Mouse (Mus musculus) layer of hippocampus, postnatal 36 days (tissue): ENCODE results near the gene Gm49336. TPM values are rescaled to one million over a fixed set of nuclear protein-coding genes. Genes with fewer than 3 reads are reported as not detected.

ENCODE experiments used
- DNase-seq, 2 experiments: peaks; one replicate each; pipeline ENCODE4 v3.0.0; 2022
- total RNA-seq, 2 experiments: library from RNA; stranded (reverse); gene quantifications; 2 replicates each; pipeline ENCODE4 v1.2.3; 2021

Gene Gm49336
- total RNA-seq, 2 experiments from 2014 or later = 70.5 to 75.3 TPM

DNA sequence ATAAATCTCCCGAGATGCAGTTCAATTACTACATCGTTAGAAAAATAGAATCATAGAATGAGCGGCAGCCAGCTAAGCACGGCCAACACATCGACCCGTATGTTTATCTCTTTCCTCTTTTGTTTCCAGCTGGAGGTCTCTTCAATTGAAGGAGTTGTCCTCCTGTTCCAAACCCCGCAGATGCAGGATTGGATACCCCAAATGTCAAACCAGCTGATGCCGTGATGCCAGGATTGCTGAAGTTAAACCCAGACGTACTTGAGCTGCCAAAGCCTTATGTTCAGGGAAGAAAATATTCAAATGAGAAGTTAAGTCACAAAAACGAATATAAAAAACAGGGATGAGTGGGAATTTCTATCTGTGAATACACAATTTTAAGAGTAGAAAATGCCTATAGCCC, 31.4 kb downstream of the Gm49336 start:
- peak; percentile 58 to 67 for DNase-seq

GRCm38 (mm10) chr14:60217616-60218015, 33.7 kb downstream of the Gm49336 start:
- no peak for DNase-seq

- no peak for DNase-seq
These were observed 35.2 kb downstream of the Gm49336 start for GRCm38 (mm10) chr14:60216125-60216524.

GRCm38 (mm10) chr14:60215000-60215399, 36.3 kb downstream of the Gm49336 start:
- DNase-seq = no peak

DNA sequence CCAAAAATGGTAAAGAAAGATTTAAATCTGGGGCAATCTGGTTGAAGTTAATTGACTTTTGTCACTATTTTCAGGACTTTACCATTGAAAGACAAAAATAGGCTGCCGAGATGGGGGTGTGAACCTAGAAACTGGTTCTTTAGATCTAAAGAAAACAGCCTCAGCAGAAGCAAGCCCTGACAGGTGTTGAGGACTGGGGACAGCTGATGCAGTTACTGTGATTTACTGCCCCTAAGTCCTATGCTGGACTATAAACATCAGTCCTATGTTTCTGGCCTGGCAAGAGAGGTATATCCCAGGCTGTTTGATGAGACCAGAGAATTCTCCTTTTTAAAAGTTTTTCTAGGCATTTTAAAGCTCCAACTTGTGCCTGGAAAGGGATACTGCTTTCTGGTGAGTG, 37.3 kb downstream of the Gm49336 start:
- DNase-seq = no peak

- no peak for DNase-seq
These were observed 42.1 kb downstream of the Gm49336 start for GRCm38 (mm10) chr14:60209166-60209565.

GRCm38 (mm10) chr14:60204993-60205392, 46.3 kb downstream of the Gm49336 start:
- DNase-seq = no peak

GRCm38 (mm10) chr14:60196884-60197283, 54.4 kb downstream of the Gm49336 start, which contains the start of gene Atp8a2:
Atp8a2 (minus strand) TSS chr14:60197179.
- DNase-seq = no peak

DNA sequence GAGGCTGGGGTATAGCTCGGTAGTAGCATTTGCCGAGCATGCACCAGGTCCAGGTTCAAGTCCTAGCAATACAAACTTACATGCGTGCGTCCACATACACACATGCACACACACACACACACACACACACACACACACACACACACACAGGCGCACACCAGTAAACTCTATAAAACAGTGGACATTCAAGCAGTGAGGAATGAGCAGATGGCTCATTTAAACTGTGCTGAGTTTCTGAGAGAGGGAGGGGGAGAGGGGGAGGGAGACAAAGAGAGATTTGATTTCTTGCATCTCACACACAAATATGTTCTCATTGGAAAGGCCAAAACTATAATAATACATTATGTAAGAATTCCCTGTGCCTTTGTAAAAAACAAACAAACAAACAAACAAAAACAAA, 55.3 kb downstream of the Gm49336 start:
- no peak for DNase-seq

DNA sequence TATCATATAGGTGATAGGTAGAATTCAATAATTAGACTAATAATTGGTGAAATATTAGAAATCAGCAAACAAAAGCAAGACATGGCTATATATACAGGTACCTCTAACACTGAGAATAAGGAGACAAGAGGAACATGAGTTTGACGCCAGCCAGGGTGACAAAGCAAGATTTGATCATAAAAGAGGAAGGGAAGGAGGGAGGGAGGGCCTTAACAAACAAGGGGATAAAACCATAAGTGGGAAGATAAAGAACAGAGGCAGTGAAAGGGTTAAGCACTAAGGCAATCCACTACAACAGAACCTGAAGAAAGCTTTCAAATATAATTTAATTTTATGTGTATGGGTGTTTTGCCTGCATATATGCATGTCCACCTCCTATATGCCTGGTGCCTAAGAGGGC, 56.7 kb downstream of the Gm49336 start:
- no peak for DNase-seq

DNA sequence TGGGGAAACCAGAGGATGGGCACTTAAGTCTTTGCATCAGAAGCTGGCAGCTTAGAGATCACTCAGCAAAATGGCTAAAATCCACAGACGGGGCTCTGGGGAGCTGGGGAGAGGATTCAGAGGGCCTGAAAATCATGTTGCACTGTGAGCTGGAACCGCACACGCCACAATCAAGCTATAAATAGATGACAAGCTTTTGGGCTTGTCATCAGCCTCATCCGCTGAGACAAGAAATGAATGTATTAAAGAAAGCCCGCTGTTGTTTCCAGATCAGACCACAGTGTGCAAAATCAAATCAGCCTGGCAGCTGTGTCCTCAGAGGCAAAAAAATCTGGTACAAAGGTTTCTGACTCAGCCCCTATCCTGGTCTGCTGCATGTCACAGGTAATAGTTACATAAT, 61.5 kb downstream of the Gm49336 start:
- no peak for DNase-seq

DNA sequence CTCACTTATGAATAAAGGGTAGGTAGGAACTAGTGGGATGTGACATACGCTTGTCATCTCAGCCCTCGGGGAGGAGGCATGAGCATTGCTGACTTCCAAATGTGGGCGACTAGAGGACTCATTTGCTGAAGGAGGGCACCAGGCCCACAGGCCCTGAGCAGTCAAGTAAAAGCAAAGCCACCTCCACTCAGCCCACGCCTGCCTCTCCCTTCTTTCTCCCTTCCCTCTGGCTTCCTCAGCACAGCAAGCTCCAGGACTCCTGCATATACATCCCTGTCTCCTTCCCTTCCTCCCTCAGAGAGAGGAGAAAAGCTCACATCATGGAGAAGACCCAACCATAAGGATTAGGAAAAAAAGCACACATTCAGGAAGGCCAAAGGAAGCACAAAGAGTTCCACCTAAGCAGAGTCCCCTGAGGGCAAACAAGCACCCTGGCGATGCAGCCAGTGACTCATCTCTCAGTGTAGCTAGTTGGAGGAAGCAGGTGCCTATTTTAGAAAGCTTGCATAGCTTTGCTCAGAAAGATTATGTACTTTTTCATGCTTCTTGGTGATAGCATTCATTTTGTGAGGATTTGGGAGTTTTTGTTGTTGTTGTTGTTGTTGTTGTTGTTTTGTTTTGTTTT, 63.0 kb downstream of the Gm49336 start:
- no peak for DNase-seq

DNA sequence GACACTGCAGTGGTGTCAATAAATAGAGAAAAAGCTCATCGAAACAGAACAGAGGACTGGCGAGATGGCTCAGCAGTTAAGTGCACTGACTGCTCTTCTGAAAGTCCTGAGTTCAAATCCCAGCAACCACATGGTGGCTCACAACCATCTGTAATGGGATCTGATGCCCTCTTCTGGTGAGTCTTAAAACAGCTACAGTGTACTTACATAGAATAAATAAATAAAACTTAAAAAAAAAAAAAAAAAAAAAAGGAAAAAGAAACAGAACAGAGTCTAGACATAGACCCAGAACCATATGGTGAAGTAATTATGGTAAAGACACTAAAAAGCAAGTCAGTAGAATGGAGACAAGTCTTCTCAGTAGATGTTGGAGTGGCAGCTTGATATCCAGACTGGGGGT, 70.0 kb downstream of the Gm49336 start:
- DNase-seq = no peak

GRCm38 (mm10) chr14:60178571-60178955, 72.7 kb downstream of the Gm49336 start:
- no peak for DNase-seq

DNA sequence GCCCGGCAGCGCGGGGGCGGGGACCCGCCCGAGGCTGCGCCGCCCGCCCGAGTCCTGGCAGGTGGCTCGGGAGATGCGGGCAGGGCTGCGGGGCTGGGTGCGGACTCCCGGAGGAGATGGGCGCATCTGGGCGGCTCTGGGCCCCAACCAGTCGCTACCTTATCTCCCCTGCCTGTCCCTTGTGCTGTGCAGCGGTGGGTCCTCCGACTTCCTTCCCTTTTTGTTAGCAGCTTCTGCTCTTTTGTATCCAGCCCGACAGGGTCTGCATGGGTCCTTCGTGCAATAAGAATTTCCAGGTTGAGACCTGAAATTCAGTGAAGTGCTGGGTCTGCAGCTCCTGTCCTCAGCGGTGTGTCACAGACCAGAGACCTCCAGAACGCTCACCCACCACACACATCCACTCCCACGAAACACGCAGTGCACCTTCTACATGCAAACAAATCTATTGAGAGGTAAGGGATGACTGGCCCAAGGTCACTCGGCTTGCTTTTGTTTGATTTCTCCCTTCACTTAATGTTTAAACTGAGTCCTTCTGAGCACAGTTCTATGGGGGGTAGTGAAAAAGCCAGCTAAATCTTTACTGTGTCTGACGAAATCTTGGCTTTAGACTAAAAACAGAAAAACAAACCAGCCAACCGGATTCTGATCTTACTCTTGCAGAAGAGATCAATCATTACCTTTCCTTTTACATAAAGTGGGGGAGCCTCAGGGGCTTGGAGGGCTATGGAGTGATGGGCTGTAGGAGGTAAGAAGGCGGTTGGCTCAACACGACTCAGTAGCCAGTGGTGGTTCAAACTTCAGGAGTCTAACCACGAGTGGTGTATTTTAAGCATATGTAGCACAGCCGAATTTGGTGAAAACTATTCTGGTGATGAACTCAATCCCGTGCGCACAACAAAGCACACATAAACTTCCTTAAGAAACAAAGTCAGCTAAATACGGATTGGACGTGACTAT, 73.4 kb downstream of the Gm49336 start:
- peak in 1 of 2 experiments; percentile 36 for DNase-seq

GRCm38 (mm10) chr14:60176891-60177613, 74.3 kb downstream of the Gm49336 start:
- peak; percentile 57 to 60 for DNase-seq

DNA sequence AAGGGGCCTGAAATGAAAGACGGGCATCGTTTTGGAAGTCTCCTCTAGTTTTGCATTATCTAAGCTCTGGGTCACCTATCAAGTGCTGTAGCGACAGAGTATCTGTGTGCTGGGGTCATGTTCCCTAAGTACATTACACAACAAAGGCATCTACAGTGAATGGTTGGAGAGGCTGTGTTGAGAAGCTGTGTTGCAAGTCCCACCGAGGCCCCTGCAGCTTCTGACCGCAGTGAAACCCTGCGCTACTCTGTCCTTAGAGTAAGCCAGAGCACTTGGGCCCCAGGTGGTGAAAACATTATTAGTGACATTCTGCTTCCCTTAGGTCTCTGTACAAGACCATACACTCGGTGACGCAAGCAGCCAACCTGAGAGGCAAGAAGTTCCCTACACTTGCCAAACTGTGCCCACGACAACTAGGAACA, 74.8 kb downstream of the Gm49336 start:
- peak in 1 of 2 experiments; percentile 19 for DNase-seq

DNA sequence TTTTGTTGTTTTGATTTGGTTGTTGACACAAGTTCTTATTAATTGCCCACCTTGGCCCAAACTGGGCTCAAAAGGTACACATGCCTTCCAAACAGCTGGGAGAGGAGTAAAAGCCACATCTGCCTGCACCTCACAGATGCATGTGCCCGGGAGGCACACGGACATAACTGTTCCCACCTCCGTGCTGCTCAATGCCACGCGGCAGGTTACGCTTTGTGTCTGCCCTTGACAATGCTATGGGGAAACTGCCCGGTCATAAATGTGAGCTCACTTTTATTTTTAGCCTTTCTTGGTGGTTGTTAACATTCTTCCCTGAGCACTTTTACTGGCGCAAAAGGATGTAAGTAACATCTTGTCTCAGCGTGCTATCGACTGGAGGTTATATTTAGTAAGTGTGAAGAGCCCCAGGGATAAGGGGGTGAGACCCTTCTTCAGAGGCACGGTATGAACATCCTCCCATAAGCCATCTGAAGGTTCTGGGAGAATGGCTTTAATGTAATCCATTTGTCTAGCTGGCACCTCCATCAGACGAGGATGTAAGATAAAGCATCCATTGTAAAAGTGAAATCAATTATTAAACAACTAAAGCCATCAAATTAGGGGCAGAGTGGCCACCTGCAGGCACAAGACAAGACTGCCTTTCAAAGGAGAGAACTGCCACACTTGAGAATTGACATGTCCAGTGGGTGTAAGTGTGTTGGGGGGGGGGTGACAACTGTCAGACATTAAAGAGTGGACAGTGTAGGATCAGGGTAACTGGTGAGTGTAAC, 78.8 kb downstream of the Gm49336 start:
- DNase-seq = no peak

GRCm38 (mm10) chr14:60170845-60171610, 80.3 kb downstream of the Gm49336 start:
- no peak for DNase-seq

DNA sequence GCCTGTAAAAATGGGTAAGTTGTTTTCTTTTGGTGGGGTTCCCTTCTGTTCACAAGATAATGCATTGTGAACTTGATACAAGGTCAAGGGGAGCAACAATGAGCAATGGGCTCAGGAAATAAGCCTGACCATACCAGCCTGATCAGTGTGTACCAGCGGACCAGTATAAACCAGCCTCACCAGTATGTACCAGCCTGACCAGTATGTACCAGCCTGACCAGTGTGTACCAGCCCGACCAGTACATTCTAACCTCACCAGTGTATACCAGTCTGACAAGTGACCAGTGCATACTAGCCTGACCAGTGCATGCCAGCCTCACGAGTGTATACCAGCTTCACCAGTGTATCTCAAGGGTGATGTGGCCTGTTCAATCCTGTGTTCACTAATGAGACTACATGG, 87.9 kb downstream of the Gm49336 start:
- no peak for DNase-seq
